Mouse (Mus musculus) megakaryocyte, adult 5-6 weeks (primary cell): ENCODE measurements around the gene Hcn2. TPM values are rescaled to one million over a fixed set of nuclear protein-coding genes. Genes with fewer than 3 reads are reported as not detected.

Experiments used
- ATAC-seq: 2 replicates; pipeline ENCODE4 v1.8.0; 2016; ENCODE audit warnings: mild to moderate bottlenecking, inconsistent platforms; ENCODE audit not compliant: poor library complexity, severe bottlenecking
- total RNA-seq, 2 experiments: library from RNA; stranded (forward) in 1 of 2; stranded (reverse) in 1 of 2; fragments of 153-499, 151-499 nt in 1 of 2; fragments of 221-1000, 200-1000 nt in 1 of 2; gene quantifications; 2 replicates each; pipeline versions ENCODE4 v1.2.3 to v1.2.4; 2015 to 2017

Hcn2 gene
- total RNA-seq, 2 experiments from 2014 or later, result 0.04 TPM; not detected in 1

GRCm38 (mm10) chr10:79769329-79769728, 52.9 kb downstream of the Hcn2 start:
- no peak for ATAC-seq

- no peak for ATAC-seq
Measured at GRCm38 (mm10) chr10:79772320-79772719, 55.9 kb downstream of the Hcn2 start.

- ATAC-seq, result no peak
Measured at GRCm38 (mm10) chr10:79773208-79773607, 56.8 kb downstream of the Hcn2 start.

GRCm38 (mm10) chr10:79774486-79775279, 58.2 kb downstream of the Hcn2 start:
- ATAC-seq, result no peak

GRCm38 (mm10) chr10:79777103-79777531, 60.7 kb downstream of the Hcn2 start, which contains the start of gene Fstl3:
Fstl3 (plus strand) TSS chr10:79777272.
- ATAC-seq, result no peak

GRCm38 (mm10) chr10:79778006-79778405, 61.6 kb downstream of the Hcn2 start:
- ATAC-seq, result no peak

GRCm38 (mm10) chr10:79779193-79779592, 62.8 kb downstream of the Hcn2 start:
- ATAC-seq, result no peak

- ATAC-seq, result peak; percentile 80
Measured at GRCm38 (mm10) chr10:79779784-79780663, 63.6 kb downstream of the Hcn2 start.

GRCm38 (mm10) chr10:79780664-79781015, 64.2 kb downstream of the Hcn2 start:
- ATAC-seq, result peak; percentile 65

GRCm38 (mm10) chr10:79781139-79781538, 64.7 kb downstream of the Hcn2 start:
- ATAC-seq, result no peak; the same call in 1 of the 2 replicates

- no peak for ATAC-seq
Measured at GRCm38 (mm10) chr10:79781956-79782355, 65.5 kb downstream of the Hcn2 start.

- no peak for ATAC-seq
Measured at GRCm38 (mm10) chr10:79783050-79783449, 66.6 kb downstream of the Hcn2 start.

GRCm38 (mm10) chr10:79783920-79784800, 67.7 kb downstream of the Hcn2 start:
- ATAC-seq, result no peak

Other genes with a start within 250 kb of the Hcn2 start
- not detected in 2 replicates for gene Vmn2r83, start 247.9 kb upstream of the Hcn2 start, total RNA-seq (2015)
- gene Vmn2r83, start 247.9 kb upstream of the Hcn2 start, total RNA-seq (2017), result not detected in 2 replicates
- 13.5 and 14.7 TPM in 2 replicates for gene Plpp2, start 182.8 kb upstream of the Hcn2 start, total RNA-seq (2015)
- gene Plpp2, start 182.8 kb upstream of the Hcn2 start, total RNA-seq (2017), result 3.9 and 5.1 TPM in 2 replicates
- gene Mier2, start 161.4 kb upstream of the Hcn2 start, total RNA-seq (2015), result 5.8 and 7.3 TPM in 2 replicates
- 9.4 and 19.5 TPM in 2 replicates for gene Mier2, start 161.4 kb upstream of the Hcn2 start, total RNA-seq (2017)
- gene Theg, start 129.3 kb upstream of the Hcn2 start, total RNA-seq (2015), result not detected in 2 replicates
- gene Theg, start 129.3 kb upstream of the Hcn2 start, total RNA-seq (2017), result not detected in 2 replicates
- gene C2cd4c, start 102.6 kb upstream of the Hcn2 start, total RNA-seq (2015), result not detected in 2 replicates
- not detected in 2 replicates for gene C2cd4c, start 102.6 kb upstream of the Hcn2 start, total RNA-seq (2017)
- gene Shc2, start 78.7 kb upstream of the Hcn2 start, total RNA-seq (2015), result not detected in 2 replicates
- not detected in 2 replicates for gene Shc2, start 78.7 kb upstream of the Hcn2 start, total RNA-seq (2017)
- not detected in 2 replicates for gene Odf3l2, start 70.9 kb upstream of the Hcn2 start, total RNA-seq (2015)
- gene Odf3l2, start 70.9 kb upstream of the Hcn2 start, total RNA-seq (2017), result not detected in 2 replicates
- not detected in 2 replicates for gene Madcam1, start 52.1 kb upstream of the Hcn2 start, total RNA-seq (2015)
- not detected in 2 replicates for gene Madcam1, start 52.1 kb upstream of the Hcn2 start, total RNA-seq (2017)
- gene Tpgs1, start 47.3 kb upstream of the Hcn2 start, total RNA-seq (2015), result 17.5 and 21.0 TPM in 2 replicates
- gene Tpgs1, start 47.3 kb upstream of the Hcn2 start, total RNA-seq (2017), result 8.8 and 21.1 TPM in 2 replicates
- gene Cdc34, start 34.4 kb upstream of the Hcn2 start, total RNA-seq (2015), result 52.6 and 53.3 TPM in 2 replicates
- gene Cdc34, start 34.4 kb upstream of the Hcn2 start, total RNA-seq (2017), result 70.2 and 100 TPM in 2 replicates
- gene Gzmm, start 27.6 kb upstream of the Hcn2 start, total RNA-seq (2015), result 2.0 and 2.4 TPM in 2 replicates
- 0.20 and 0.92 TPM in 2 replicates for gene Gzmm, start 27.6 kb upstream of the Hcn2 start, total RNA-seq (2017)
- 289 and 306 TPM in 2 replicates for gene Bsg, start 12.1 kb upstream of the Hcn2 start, total RNA-seq (2015)
- 194 and 196 TPM in 2 replicates for gene Bsg, start 12.1 kb upstream of the Hcn2 start, total RNA-seq (2017)
- 20.9 and 27.8 TPM in 2 replicates for gene Polrmt, start 29.9 kb downstream of the Hcn2 start, total RNA-seq (2015)
- gene Polrmt, start 29.9 kb downstream of the Hcn2 start, total RNA-seq (2017), result 9.7 and 12.6 TPM in 2 replicates
- not detected in 2 replicates for gene Fgf22, start 38.4 kb downstream of the Hcn2 start, total RNA-seq (2015)
- gene Fgf22, start 38.4 kb downstream of the Hcn2 start, total RNA-seq (2017), result not detected in 2 replicates
- 30.4 and 34.0 TPM in 2 replicates for gene Rnf126, start 50.3 kb downstream of the Hcn2 start, total RNA-seq (2015)
- 12.5 and 13.0 TPM in 2 replicates for gene Rnf126, start 50.3 kb downstream of the Hcn2 start, total RNA-seq (2017)
- 3.9 and 5.3 TPM in 2 replicates for gene Fstl3, start 60.6 kb downstream of the Hcn2 start, total RNA-seq (2015)
- gene Fstl3, start 60.6 kb downstream of the Hcn2 start, total RNA-seq (2017), result 1.7 and 2.7 TPM in 2 replicates
- gene Prss57, start 74.3 kb downstream of the Hcn2 start, total RNA-seq (2015), result 2.7 and 5.6 TPM in 2 replicates
- 1.2 and 1.8 TPM in 2 replicates for gene Prss57, start 74.3 kb downstream of the Hcn2 start, total RNA-seq (2017)
- gene Palm, start 76.9 kb downstream of the Hcn2 start, total RNA-seq (2015), result 39.3 and 42.2 TPM in 2 replicates
- gene Palm, start 76.9 kb downstream of the Hcn2 start, total RNA-seq (2017), result 30.2 and 35.5 TPM in 2 replicates
- not detected in 2 replicates for gene Misp, start 104.4 kb downstream of the Hcn2 start, total RNA-seq (2015)
- not detected in 2 replicates for gene Misp, start 104.4 kb downstream of the Hcn2 start, total RNA-seq (2017)
- 138 and 144 TPM in 2 replicates for gene Ptbp1, start 137.8 kb downstream of the Hcn2 start, total RNA-seq (2015)
- gene Ptbp1, start 137.8 kb downstream of the Hcn2 start, total RNA-seq (2017), result 97.9 and 133 TPM in 2 replicates
- gene Prtn3, start 157.8 kb downstream of the Hcn2 start, total RNA-seq (2015), result 322 and 372 TPM in 2 replicates
- gene Prtn3, start 157.8 kb downstream of the Hcn2 start, total RNA-seq (2017), result 92.6 and 97.3 TPM in 2 replicates
- 6.2 and 10.6 TPM in 2 replicates for gene Plppr3, start 158.0 kb downstream of the Hcn2 start, total RNA-seq (2015)
- 13.2 and 17.6 TPM in 2 replicates for gene Plppr3, start 158.0 kb downstream of the Hcn2 start, total RNA-seq (2017)
- 348 and 366 TPM in 2 replicates for gene Elane, start 169.6 kb downstream of the Hcn2 start, total RNA-seq (2015)
- gene Elane, start 169.6 kb downstream of the Hcn2 start, total RNA-seq (2017), result 161 and 164 TPM in 2 replicates
- not detected in 2 replicates for gene Cfd, start 174.2 kb downstream of the Hcn2 start, total RNA-seq (2015)
- not detected in 2 replicates for gene Cfd, start 174.2 kb downstream of the Hcn2 start, total RNA-seq (2017)
- 12.0 and 13.6 TPM in 2 replicates for gene Med16, start 192.3 kb downstream of the Hcn2 start, total RNA-seq (2015)
- 17.5 and 18.0 TPM in 2 replicates for gene Med16, start 192.3 kb downstream of the Hcn2 start, total RNA-seq (2017)
- gene Gm26602, start 194.2 kb downstream of the Hcn2 start, total RNA-seq (2015), result not detected in 2 replicates
- not detected in 2 replicates for gene Gm26602, start 194.2 kb downstream of the Hcn2 start, total RNA-seq (2017)
- gene Kiss1r, start 200.3 kb downstream of the Hcn2 start, total RNA-seq (2015), result 0.18 and 0.29 TPM in 2 replicates
- 0.26 and 0.77 TPM in 2 replicates for gene Kiss1r, start 200.3 kb downstream of the Hcn2 start, total RNA-seq (2017)
- 118 and 121 TPM in 2 replicates for gene R3hdm4, start 204.6 kb downstream of the Hcn2 start, total RNA-seq (2015)
- gene R3hdm4, start 204.6 kb downstream of the Hcn2 start, total RNA-seq (2017), result 92.1 and 134 TPM in 2 replicates
- gene Arid3a, start 210.4 kb downstream of the Hcn2 start, total RNA-seq (2015), result 36.7 and 38.7 TPM in 2 replicates
- 59.2 and 67.8 TPM in 2 replicates for gene Arid3a, start 210.4 kb downstream of the Hcn2 start, total RNA-seq (2017)
- gene Wdr18, start 243.5 kb downstream of the Hcn2 start, total RNA-seq (2015), result 10.6 and 15.7 TPM in 2 replicates
- 7.8 TPM in 2 replicates for gene Wdr18, start 243.5 kb downstream of the Hcn2 start, total RNA-seq (2017)